Comparison of ENCODE assay signal across 9 mouse cellular contexts in genomic region chr10:78008169-78008568, GRCm38 (mm10). TPM values are rescaled to one million over a fixed set of nuclear protein-coding genes. Genes with fewer than 3 reads are reported as not detected.
DNase-seq lines count a peak whose midpoint lies in the region; ATAC-seq and TF ChIP-seq lines count a peak whose summit lies in the region.
"Had no signal": no experiment of that assay in that cellular context is flagged by ENCODE, and none has a peak within 500 bp of the region (broad histone marks: within the 10 kb centered on the region; RNA-seq: fewer than 3 reads in every experiment).

No protein-coding gene starts in this region.

- peaks cover 9% of the 10 kb centered on the region for H3K4me1 ChIP-seq in heart, adult 2 months (ENCODE audit: control insufficient read depth, insufficient read depth, low read length)
- peaks cover 20% of the 10 kb centered on the region for H3K4me1 ChIP-seq in brown adipose tissue, adult 24 weeks (ENCODE audit: control insufficient read depth, insufficient read depth, insufficient read length, low read length)
- H3K4me1 ChIP-seq in hindbrain, embryonic 14.5 days (replicated peaks; ENCODE audit: control insufficient read depth, insufficient read depth, low read length), result peaks cover 21% of the 10 kb centered on the region

- no peak for TF ChIP-seq CTCF in heart, adult 2 months (IDR thresholded peaks at IDR 0.05)

- TF ChIP-seq POLR2A in heart, adult 2 months (IDR thresholded peaks at IDR 0.05; ENCODE audit: insufficient read depth, low read depth, low read length), result no peak

- peaks cover 3% of the 10 kb centered on the region; the same call in 1 of the 2 replicates for H3K79me2 ChIP-seq in heart, adult 2 months (replicated peaks; ENCODE audit: control insufficient read depth, insufficient read depth, low read length)

- TF ChIP-seq EP300 in heart, adult 2 months (IDR thresholded peaks at IDR 0.05; ENCODE audit: insufficient read depth, low read depth, low read length), result no peak

- H3K9ac ChIP-seq in heart, adult 2 months (ENCODE audit: low read depth, low read length), result no peak overlapping the region; the same call in 1 of the 2 replicates
- H3K9ac ChIP-seq in hindbrain, embryonic 14.5 days, result peak overlapping the region; percentile 87

- ATAC-seq in hindbrain, embryonic 14.5 days (ENCODE audit: low FRiP score), result no peak
- peak; percentile 14; the same call in 1 of the 2 replicates for ATAC-seq in megakaryocyte progenitor cell, adult 5-6 weeks (replicated peaks; ENCODE audit: poor library complexity)

- no peaks in the 10 kb centered on the region for H3K27me3 ChIP-seq in heart, adult 2 months (ENCODE audit: control insufficient read depth, insufficient read depth, low read length)
- H3K27me3 ChIP-seq in hindbrain, embryonic 14.5 days (ENCODE audit: control insufficient read depth, insufficient read depth, low read length), result no peaks in the 10 kb centered on the region

- no peaks in the 10 kb centered on the region for H3K36me3 ChIP-seq in heart, adult 2 months (ENCODE audit: control insufficient read depth, insufficient read depth, low read length)
- H3K36me3 ChIP-seq in hindbrain, embryonic 14.5 days (replicated peaks; ENCODE audit: control insufficient read depth, insufficient read depth), result no peaks in the 10 kb centered on the region

- H3K4me2 ChIP-seq in hindbrain, embryonic 14.5 days (replicated peaks), result peak overlapping the region; percentile 83

- WGBS in heart, adult 2 months, result 76% methylated on average over 3 of the region's 3 CpGs
- WGBS in hindbrain, embryonic 14.5 days, result 85% methylated on average over 3 of the region's 3 CpGs

- intact Hi-C loops in heart, adult 2 months (cut with DNase I), result loop anchor here (2.0 kb wide), 1 partner anchor 23 kb away; no protein-coding TSS in a partner anchor
- intact Hi-C loops in heart, postnatal 14 days (cut with DNase I), result loop anchor here (2.0 kb wide), 1 partner anchor 23 kb away; no protein-coding TSS in a partner anchor

- DNase-seq in heart, adult 2 months, result no peak
- DNase-seq in heart, postnatal 14 days, result no peak
- no peak for DNase-seq in hindbrain, embryonic 14.5 days (ENCODE audit: low spot score)
- DNase-seq in right cerebral cortex, postnatal 36 days (ENCODE audit: low spot score in 2 of 2), result no peak
- DNase-seq in spleen, adult 12 weeks (ENCODE audit: low spot score), result no peak
- DNase-seq in kidney, adult 8-10 months, result no peak
- DNase-seq: kidney, postnatal 14 days had no signal

- peak overlapping the region; percentile 66; the same call in 1 of the 2 replicates for H3K4me3 ChIP-seq in heart, adult 2 months
- H3K4me3 ChIP-seq in brown adipose tissue, adult 24 weeks (ENCODE audit: insufficient read depth, low read depth, low read length), result peak overlapping the region; percentile 85
- H3K4me3 ChIP-seq in hindbrain, embryonic 14.5 days (replicated peaks; ENCODE audit: low read length), result peak overlapping the region; percentile 77; the same call in 1 of the 2 replicates

- no peak overlapping the region for H3K27ac ChIP-seq in heart, adult 2 months
- H3K27ac ChIP-seq in brown adipose tissue, adult 24 weeks (replicated peaks; ENCODE audit: low read depth, low read length), result peak overlapping the region; percentile 83
- H3K27ac ChIP-seq in hindbrain, embryonic 14.5 days, result no peak overlapping the region

- no peaks in the 10 kb centered on the region for H3K9me3 ChIP-seq in hindbrain, embryonic 14.5 days (ENCODE audit: control insufficient read depth, low read length)

RNA-seq across cellular contexts. Expression of gene Pfkl, which starts 1.7 kb away (rescaled TPM):
- total RNA-seq in heart, adult 2 months (2021), result 100 to 1,000 TPM; 109 to 115 TPM
- polyA plus RNA-seq in heart, adult 2 months (2012; rRNA removed), result 101 and 156 TPM in 2 replicates
- total RNA-seq in heart, postnatal 14 days (2021), result 100 to 1,000 TPM; 104 to 107 TPM
- polyA plus RNA-seq in brown adipose tissue, adult 24 weeks (2012; ENCODE audit: insufficient read depth, insufficient read length, missing spikeins), result 326 and 453 TPM in 2 replicates
- 93.5 and 98.2 TPM in 2 replicates for polyA plus RNA-seq in hindbrain, embryonic 14.5 days (2014; fragmentation: Nextera tagmentation; extraction: Ambion mirVana)
- 13.7 and 15.5 TPM in 2 replicates for total RNA-seq in megakaryocyte progenitor cell, adult 5-6 weeks (2015)
- 36.1 and 44.2 TPM in 2 replicates for total RNA-seq in megakaryocyte progenitor cell, adult 5-6 weeks (2017)

RNA-seq across cellular contexts. Expression of gene 1810043G02Rik, which starts 29.8 kb away (rescaled TPM):
- total RNA-seq in heart, adult 2 months (2021), result 10 to 100 TPM in 1 of 2 experiments, 1 to 10 TPM in 1; 8.9 to 10.7 TPM
- polyA plus RNA-seq in heart, adult 2 months (2012; rRNA removed), result 21.7 and 24.9 TPM in 2 replicates
- 10 to 100 TPM in 1 of 2 experiments, 1 to 10 TPM in 1; 8.1 to 10.2 TPM for total RNA-seq in heart, postnatal 14 days (2021)
- polyA plus RNA-seq in brown adipose tissue, adult 24 weeks (2012; ENCODE audit: insufficient read depth, insufficient read length, missing spikeins), result 16.0 and 16.4 TPM in 2 replicates
- polyA plus RNA-seq in hindbrain, embryonic 14.5 days (2014; fragmentation: Nextera tagmentation; extraction: Ambion mirVana), result 46.9 and 48.1 TPM in 2 replicates
- total RNA-seq in megakaryocyte progenitor cell, adult 5-6 weeks (2015), result 6.0 and 6.4 TPM in 2 replicates
- 5.9 and 11.2 TPM in 2 replicates for total RNA-seq in megakaryocyte progenitor cell, adult 5-6 weeks (2017)

RNA-seq across cellular contexts. Expression of gene Dnmt3l, which starts 33.6 kb away (rescaled TPM):
- under 1 TPM in 1 of 2 experiments, not detected in 1; 0.21 TPM for total RNA-seq in heart, adult 2 months (2021)
- 0.10 and 0.79 TPM in 2 replicates for polyA plus RNA-seq in heart, adult 2 months (2012; rRNA removed)
- total RNA-seq in heart, postnatal 14 days (2021), result not detected
- polyA plus RNA-seq in brown adipose tissue, adult 24 weeks (2012; ENCODE audit: insufficient read depth, insufficient read length, missing spikeins), result 2.3 and 2.7 TPM in 2 replicates
- not detected in 2 replicates for polyA plus RNA-seq in hindbrain, embryonic 14.5 days (2014; fragmentation: Nextera tagmentation; extraction: Ambion mirVana)
- total RNA-seq in megakaryocyte progenitor cell, adult 5-6 weeks (2015), result 1.5 and 4.4 TPM in 2 replicates
- total RNA-seq in megakaryocyte progenitor cell, adult 5-6 weeks (2017), result 1.3 and 3.2 TPM in 2 replicates

RNA-seq across cellular contexts. Expression of gene Aire, which starts 35.2 kb away (rescaled TPM):
- not detected for total RNA-seq in heart, adult 2 months (2021)
- 0.10 TPM in 1 of 2 replicates, not detected in the other for polyA plus RNA-seq in heart, adult 2 months (2012; rRNA removed)
- total RNA-seq in heart, postnatal 14 days (2021), result under 1 TPM in 1 of 2 experiments, not detected in 1; 0.12 TPM
- not detected in 2 replicates for polyA plus RNA-seq in brown adipose tissue, adult 24 weeks (2012; ENCODE audit: insufficient read depth, insufficient read length, missing spikeins)
- 0.09 and 0.15 TPM in 2 replicates for polyA plus RNA-seq in hindbrain, embryonic 14.5 days (2014; fragmentation: Nextera tagmentation; extraction: Ambion mirVana)
- not detected in 2 replicates for total RNA-seq in megakaryocyte progenitor cell, adult 5-6 weeks (2015)
- not detected in 2 replicates for total RNA-seq in megakaryocyte progenitor cell, adult 5-6 weeks (2017)

RNA-seq across cellular contexts. Expression of gene Trpm2, which starts 37.8 kb away (rescaled TPM):
- total RNA-seq in heart, adult 2 months (2021), result under 1 TPM; 0.75 to 0.78 TPM
- polyA plus RNA-seq in heart, adult 2 months (2012; rRNA removed), result 0.53 and 0.55 TPM in 2 replicates
- total RNA-seq in heart, postnatal 14 days (2021), result 1 to 10 TPM in 1 of 2 experiments, under 1 TPM in 1; 0.34 to 1.5 TPM
- 0.63 TPM in 1 of 2 replicates, not detected in the other for polyA plus RNA-seq in brown adipose tissue, adult 24 weeks (2012; ENCODE audit: insufficient read depth, insufficient read length, missing spikeins)
- 6.3 and 6.4 TPM in 2 replicates for polyA plus RNA-seq in hindbrain, embryonic 14.5 days (2014; fragmentation: Nextera tagmentation; extraction: Ambion mirVana)
- 2.7 and 5.1 TPM in 2 replicates for total RNA-seq in megakaryocyte progenitor cell, adult 5-6 weeks (2015)
- total RNA-seq in megakaryocyte progenitor cell, adult 5-6 weeks (2017), result 1.4 and 2.9 TPM in 2 replicates
